In genomic region chr16:78238052-78238701, GRCm38 (mm10) we compare ENCODE assay signal across 8 mouse cellular contexts.
DNase-seq lines count a peak whose midpoint lies in the region; ATAC-seq and TF ChIP-seq lines count a peak whose summit lies in the region.

No protein-coding gene starts in this region.

- ATAC-seq in embryonic facial prominence, embryonic 15.5 days (ENCODE audit: insufficient number of reproducible peaks, low FRiP score, low TSS enrichment, low read depth) = peak; percentile 17
- ATAC-seq in hindbrain, postnatal 0 days = peak; percentile 78
- peak; percentile 38 for ATAC-seq in megakaryocyte, adult 5-6 weeks (ENCODE audit: poor library complexity, severe bottlenecking)

- no peaks in the 10 kb centered on the region for H3K9me3 ChIP-seq in heart, embryonic 10.5 days
- no peaks in the 10 kb centered on the region for H3K9me3 ChIP-seq in embryonic facial prominence, embryonic 15.5 days (replicated peaks)
- no peaks in the 10 kb centered on the region for H3K9me3 ChIP-seq in hindbrain, postnatal 0 days (ENCODE audit: low read length)

- DNase-seq in heart, embryonic 10.5 days (ENCODE audit: low spot score) = no peak
- no peak for DNase-seq in heart, adult 11 months
- DNase-seq in R1 (ENCODE audit: low read depth, low spot score) = peak; percentile 80
- DNase-seq in hindbrain, postnatal 0 days (ENCODE audit: low spot score) = peak; percentile 66
- DNase-seq in spleen, adult 18-20 months = no peak

- H3K27me3 ChIP-seq in heart, embryonic 10.5 days (ENCODE audit: insufficient read depth, poor library complexity, severe bottlenecking) = 0 out of 2 replicates have a peak, but pooled peaks cover 7% of the 10 kb centered on the region
- H3K27me3 ChIP-seq in embryonic facial prominence, embryonic 15.5 days = peaks cover 4% of the 10 kb centered on the region; the same call in 1 of the 2 replicates
- no peaks in the 10 kb centered on the region for H3K27me3 ChIP-seq in hindbrain, postnatal 0 days (ENCODE audit: insufficient read depth, low read length)
- H3K27me3 ChIP-seq in small intestine, adult 2 months (ENCODE audit: control insufficient read depth, insufficient read depth, low read length) = no peaks in the 10 kb centered on the region

- under 1% methylated on average over 18 of the region's 18 CpGs for WGBS in heart, embryonic 10.5 days
- WGBS in embryonic facial prominence, embryonic 15.5 days = under 1% methylated on average over 18 of the region's 18 CpGs
- under 1% methylated on average over 18 of the region's 18 CpGs for WGBS in hindbrain, postnatal 0 days
- WGBS in small intestine, adult 2 months = 25% methylated on average over 18 of the region's 18 CpGs

- peak overlapping the region; percentile 82 for H3K27ac ChIP-seq in heart, embryonic 10.5 days
- no peak overlapping the region for H3K27ac ChIP-seq in embryonic facial prominence, embryonic 15.5 days (replicated peaks)
- peak overlapping the region; percentile 82 for H3K27ac ChIP-seq in hindbrain, postnatal 0 days
- H3K27ac ChIP-seq in small intestine, adult 2 months (ENCODE audit: insufficient read depth, low read depth, low read length) = no peak overlapping the region

- peaks cover 19% of the 10 kb centered on the region for H3K4me1 ChIP-seq in heart, embryonic 10.5 days
- H3K4me1 ChIP-seq in embryonic facial prominence, embryonic 15.5 days = peaks cover 7% of the 10 kb centered on the region
- H3K4me1 ChIP-seq in hindbrain, postnatal 0 days (ENCODE audit: insufficient read depth, low read length) = no peaks in the 10 kb centered on the region
- H3K4me1 ChIP-seq in small intestine, adult 2 months (ENCODE audit: control insufficient read depth, insufficient read depth, insufficient read length, low read length) = peaks cover 21% of the 10 kb centered on the region

- H3K9ac ChIP-seq in embryonic facial prominence, embryonic 15.5 days = no peak overlapping the region
- peak overlapping the region; percentile 53 for H3K9ac ChIP-seq in hindbrain, postnatal 0 days (replicated peaks; ENCODE audit: low read length)

- peak overlapping the region; percentile 67 for H3K4me2 ChIP-seq in embryonic facial prominence, embryonic 15.5 days (replicated peaks)
- H3K4me2 ChIP-seq in hindbrain, postnatal 0 days (ENCODE audit: low read depth, low read length) = peak overlapping the region; percentile 90

- no peak for TF ChIP-seq POLR2A in small intestine, adult 2 months (IDR thresholded peaks at IDR 0.05; ENCODE audit: low read depth, low read length)

- no peaks in the 10 kb centered on the region for H3K36me3 ChIP-seq in heart, embryonic 10.5 days
- no peaks in the 10 kb centered on the region for H3K36me3 ChIP-seq in embryonic facial prominence, embryonic 15.5 days
- H3K36me3 ChIP-seq in hindbrain, postnatal 0 days (ENCODE audit: insufficient read depth, low read length) = no peaks in the 10 kb centered on the region
- no peaks in the 10 kb centered on the region for H3K36me3 ChIP-seq in small intestine, adult 2 months (ENCODE audit: control insufficient read depth, insufficient read depth, low read length)

- TF ChIP-seq CTCF in hindbrain, postnatal 0 days (IDR thresholded peaks at IDR 0.05; ENCODE audit: low read depth) = no peak
- TF ChIP-seq CTCF in small intestine, adult 2 months (IDR thresholded peaks at IDR 0.05; ENCODE audit: extremely low read depth, insufficient read length, insufficient replicate concordance, low read depth, low read length) = no peak

- H3K4me3 ChIP-seq in heart, embryonic 10.5 days = peak overlapping the region; percentile 60
- H3K4me3 ChIP-seq in embryonic facial prominence, embryonic 15.5 days (replicated peaks) = peak overlapping the region; percentile 43
- H3K4me3 ChIP-seq in hindbrain, postnatal 0 days (ENCODE audit: low read length) = peak overlapping the region; percentile 46
- H3K4me3 ChIP-seq in small intestine, adult 2 months (ENCODE audit: low read depth, low read length) = peak overlapping the region; percentile 35

Comparison
In these comparisons a context has a peak if more than half of its experiments do, and no peak if none do; other contexts are left out.
1. DNase-seq: peak in R1 (single experiment) and hindbrain, postnatal 0 days (single experiment); none in heart, embryonic 10.5 days (single experiment), heart, adult 11 months (single experiment) and spleen, adult 18-20 months (0 of 2).
2. H3K27ac ChIP-seq: peak in heart, embryonic 10.5 days (single experiment) and hindbrain, postnatal 0 days (single experiment); none in embryonic facial prominence, embryonic 15.5 days (single experiment) and small intestine, adult 2 months (single experiment).
3. ATAC-seq: peak in every context shown above with its lines; median percentile 78 in hindbrain, postnatal 0 days; 38 in megakaryocyte, adult 5-6 weeks; 17 in embryonic facial prominence, embryonic 15.5 days.
4. Peak in every context shown above with its lines, with median percentiles within 50 percentile points of each other: H3K4me3 ChIP-seq.